Mouse (Mus musculus) hindbrain, embryonic 16.5 days (tissue): ENCODE measurements around the gene Cpn1. TPM values are rescaled to one million over a fixed set of nuclear protein-coding genes. Genes with fewer than 3 reads are reported as not detected.

Experiments used
- ATAC-seq: fragments of 200-750 bp; cut with Nextera tagmentation; 2 replicates; pipeline ENCODE4 v1.8.0; 2017; ENCODE audit warnings: moderate TSS enrichment, moderate library complexity
- H3K27ac ChIP-seq: fragments of 300-500 bp; sonication (generic); 2 replicates; pipeline ENCODE4 v1.5.1; 2014; ENCODE audit warnings: low read depth, mild to moderate bottlenecking, control low read depth, low read length, moderate library complexity
- H3K27me3 ChIP-seq: fragments of 300-500 bp; sonication (generic); replicated peaks from 2 replicates; pipeline ENCODE4 v1.6.1; 2014; ENCODE audit warnings: low read length; ENCODE audit not compliant: control insufficient read depth, insufficient read depth
- H3K36me3 ChIP-seq: fragments of 300-500 bp; sonication (generic); 2 replicates; pipeline ENCODE4 v1.6.1; 2014; ENCODE audit warnings: mild to moderate bottlenecking, low read length, moderate library complexity, mixed read lengths; ENCODE audit not compliant: control insufficient read depth, insufficient read depth
- H3K4me1 ChIP-seq: fragments of 300-500 bp; sonication (generic); 2 replicates; pipeline ENCODE4 v1.6.1; 2014; ENCODE audit warnings: low read depth, low read length; ENCODE audit not compliant: control insufficient read depth, insufficient read depth
- H3K4me2 ChIP-seq: fragments of 300-500 bp; sonication (generic); 2 replicates; pipeline ENCODE4 v1.6.1; 2014; ENCODE audit warnings: mild to moderate bottlenecking, low read length, control low read depth, moderate library complexity
- H3K4me3 ChIP-seq: fragments of 300-500 bp; sonication (generic); 2 replicates; pipeline ENCODE4 v1.5.1; 2014; ENCODE audit warnings: mild to moderate bottlenecking, low read length, control low read depth, moderate library complexity
- H3K9ac ChIP-seq: fragments of 300-500 bp; sonication (generic); 2 replicates; pipeline ENCODE4 v1.6.1; 2014; ENCODE audit warnings: low read depth, mild to moderate bottlenecking, control low read depth, low read length, moderate library complexity
- H3K9me3 ChIP-seq: fragments of 300-500 bp; sonication (generic); 2 replicates; pipeline ENCODE4 v1.6.1; 2014; ENCODE audit warnings: mild to moderate bottlenecking, low read length, moderate library complexity; ENCODE audit not compliant: control insufficient read depth
- WGBS: fragments of 180-500 bp; shearing (Covaris S2); extraction: QIAGEN DNeasy Blood & Tissue Kit; methylation state at CpG from one replicate; pipeline ENCODE4 v1.1.7; 2014; 5-methylcytosine and 5-hydroxymethylcytosine counted together
- polyA plus RNA-seq: library from polyadenylated mRNA; unstranded; fragments of >200 nt; fragmentation: Nextera tagmentation; extraction: Ambion mirVana; gene quantifications from 2 replicates; pipeline ENCODE4 v1.2.1, GENCODE M21; 2015

Cpn1 gene
- polyA plus RNA-seq, 1 experiment from 2014 or later: 0.26 TPM

- no peak overlapping the region for H3K9ac ChIP-seq
- no peak overlapping the region for H3K27ac ChIP-seq
- peaks cover 6% of the 10 kb centered on the region; the same call in 1 of the 2 replicates for H3K4me1 ChIP-seq
- H3K4me2 ChIP-seq: peak overlapping the region; percentile 18
- WGBS: 26% methylated on average over 32 of the region's 32 CpGs
- no peaks in the 10 kb centered on the region for H3K9me3 ChIP-seq
- no peaks in the 10 kb centered on the region for H3K27me3 ChIP-seq
- no peaks in the 10 kb centered on the region for H3K36me3 ChIP-seq
- ATAC-seq: no peak
- H3K4me3 ChIP-seq: no peak overlapping the region
These were observed 65.7 kb downstream of the Cpn1 start for GRCm38 (mm10) chr19:43920453-43921300.

GRCm38 (mm10) chr19:43919841-43920240, 66.5 kb downstream of the Cpn1 start:
- 89% methylated on average over 4 of the region's 4 CpGs for WGBS
- peaks cover 6% of the 10 kb centered on the region; the same call in 1 of the 2 replicates for H3K4me1 ChIP-seq
- H3K4me3 ChIP-seq: no peak overlapping the region
- H3K36me3 ChIP-seq: no peaks in the 10 kb centered on the region
- no peak overlapping the region for H3K4me2 ChIP-seq
- no peaks in the 10 kb centered on the region for H3K27me3 ChIP-seq
- no peaks in the 10 kb centered on the region for H3K9me3 ChIP-seq
- no peak overlapping the region for H3K27ac ChIP-seq
- no peak overlapping the region for H3K9ac ChIP-seq
- ATAC-seq: no peak

GRCm38 (mm10) chr19:43918834-43919233, 67.5 kb downstream of the Cpn1 start:
- ATAC-seq: no peak
- WGBS: 83% methylated on average over 3 of the region's 3 CpGs
- H3K4me1 ChIP-seq: peaks cover 6% of the 10 kb centered on the region; the same call in 1 of the 2 replicates

GRCm38 (mm10) chr19:43917763-43918162, 68.6 kb downstream of the Cpn1 start:
- H3K9me3 ChIP-seq: no peaks in the 10 kb centered on the region
- no peaks in the 10 kb centered on the region for H3K27me3 ChIP-seq
- no peaks in the 10 kb centered on the region for H3K36me3 ChIP-seq
- 88% methylated on average over 6 of the region's 6 CpGs for WGBS
- peaks cover 6% of the 10 kb centered on the region; the same call in 1 of the 2 replicates for H3K4me1 ChIP-seq
- H3K27ac ChIP-seq: no peak overlapping the region
- H3K4me2 ChIP-seq: no peak overlapping the region
- H3K4me3 ChIP-seq: no peak overlapping the region
- no peak overlapping the region for H3K9ac ChIP-seq
- no peak for ATAC-seq

More at GRCm38 (mm10) chr19:43918834-43919233, 67.5 kb downstream of the Cpn1 start:
- H3K27me3 ChIP-seq: no peaks in the 10 kb centered on the region
- H3K4me2 ChIP-seq: no peak overlapping the region
- no peak overlapping the region for H3K4me3 ChIP-seq
- no peaks in the 10 kb centered on the region for H3K36me3 ChIP-seq
- no peak overlapping the region for H3K27ac ChIP-seq
- no peak overlapping the region for H3K9ac ChIP-seq
- no peaks in the 10 kb centered on the region for H3K9me3 ChIP-seq

- 73% methylated on average over 2 of the region's 2 CpGs for WGBS
- no peak for ATAC-seq
These were observed 69.0 kb downstream of the Cpn1 start for GRCm38 (mm10) chr19:43917406-43917691.

GRCm38 (mm10) chr19:43916586-43917405, 69.6 kb downstream of the Cpn1 start:
- Histone ChIP-seq H3K4me2 (no peak overlapping the region), H3K27ac (no peak overlapping the region), H3K36me3 (no peaks in the 10 kb centered on the region), H3K27me3 (no peaks in the 10 kb centered on the region), H3K4me3 (no peak overlapping the region), H3K9me3 (no peaks in the 10 kb centered on the region), H3K4me1 (peaks cover 6% of the 10 kb centered on the region; the same call in 1 of the 2 replicates), H3K9ac (no peak overlapping the region)
- 72% methylated on average over 21 of the region's 21 CpGs for WGBS
- no peak for ATAC-seq

More at GRCm38 (mm10) chr19:43917406-43917691, 69.0 kb downstream of the Cpn1 start:
- Histone ChIP-seq H3K27ac (no peak overlapping the region), H3K9ac (no peak overlapping the region), H3K4me1 (peaks cover 6% of the 10 kb centered on the region; the same call in 1 of the 2 replicates), H3K27me3 (no peaks in the 10 kb centered on the region), H3K9me3 (no peaks in the 10 kb centered on the region), H3K4me2 (no peak overlapping the region), H3K4me3 (no peak overlapping the region), H3K36me3 (no peaks in the 10 kb centered on the region)

GRCm38 (mm10) chr19:43915431-43915830, 70.9 kb downstream of the Cpn1 start:
- Histone ChIP-seq H3K4me2 (no peak overlapping the region), H3K27ac (no peak overlapping the region), H3K9ac (no peak overlapping the region), H3K9me3 (no peaks in the 10 kb centered on the region), H3K36me3 (no peaks in the 10 kb centered on the region), H3K4me3 (no peak overlapping the region), H3K27me3 (no peaks in the 10 kb centered on the region), H3K4me1 (peaks cover under 1% of the 10 kb centered on the region; the same call in 1 of the 2 replicates)
- ATAC-seq: no peak
- 70% methylated on average over 9 of the region's 9 CpGs for WGBS

GRCm38 (mm10) chr19:43914986-43915385, 71.4 kb downstream of the Cpn1 start:
- H3K36me3 ChIP-seq: no peaks in the 10 kb centered on the region
- no peaks in the 10 kb centered on the region for H3K4me1 ChIP-seq
- H3K9ac ChIP-seq: no peak overlapping the region
- no peaks in the 10 kb centered on the region for H3K9me3 ChIP-seq
- no peak overlapping the region for H3K4me3 ChIP-seq
- no peak for ATAC-seq
- no peak overlapping the region for H3K27ac ChIP-seq
- no peaks in the 10 kb centered on the region for H3K27me3 ChIP-seq
- no peak overlapping the region for H3K4me2 ChIP-seq
- 92% methylated on average over 9 of the region's 9 CpGs for WGBS
